Mouse (Mus musculus) liver, adult 2 months (tissue): ENCODE data around the gene Selenoi. TPM values are rescaled to one million over a fixed set of nuclear protein-coding genes. Genes with fewer than 3 reads are reported as not detected.

Source experiments
- DNase-seq: peaks from one replicate; pipeline ENCODE4 v3.0.0-alpha.2; 2011; ENCODE audit warnings: low read depth, low spot score; ENCODE audit errors: extremely low read depth
- H3K27ac ChIP-seq: fragments of 200-500 bp; replicated peaks from 2 replicates; pipeline ENCODE4 v1.5.1; 2012; ENCODE audit warnings: low read depth, mild to moderate bottlenecking, control low read depth, inconsistent platforms, low read length; ENCODE audit not compliant: insufficient read depth
- H3K27me3 ChIP-seq: fragments of 200-500 bp; 2 replicates; pipeline ENCODE4 v1.6.1; 2012; ENCODE audit warnings: mild to moderate bottlenecking, moderate library complexity, low read length, inconsistent platforms; ENCODE audit not compliant: control insufficient read depth, insufficient read depth
- H3K36me3 ChIP-seq: fragments of 200-500 bp; 2 replicates; pipeline ENCODE4 v1.6.1; 2012; ENCODE audit warnings: low read length, inconsistent platforms; ENCODE audit not compliant: control insufficient read depth, insufficient read depth
- H3K4me1 ChIP-seq: fragments of 200-500 bp; 2 replicates; pipeline ENCODE4 v1.6.1; 2011; ENCODE audit warnings: low read length; ENCODE audit not compliant: control insufficient read depth, insufficient read depth
- H3K4me3 ChIP-seq: fragments of 200-500 bp; 2 replicates; pipeline ENCODE4 v1.5.1; 2011; ENCODE audit warnings: low read depth, mild to moderate bottlenecking, control low read depth, low read length, moderate library complexity; ENCODE audit not compliant: insufficient read depth
- H3K79me2 ChIP-seq: fragments of 200-500 bp; 2 replicates; pipeline ENCODE4 v1.6.1; 2012; ENCODE audit warnings: inconsistent platforms, mild to moderate bottlenecking, low read length, moderate library complexity; ENCODE audit not compliant: control insufficient read depth, insufficient read depth
- H3K9ac ChIP-seq: fragments of 200-500 bp; 2 replicates; pipeline ENCODE4 v1.6.1; 2012; ENCODE audit warnings: low read depth, mild to moderate bottlenecking, control low read depth, inconsistent platforms, low read length
- CTCF ChIP-seq: fragments of 200-500 bp; IDR thresholded peaks from 2 replicates; pipeline ENCODE4 v1.5.1; 2011; ENCODE audit warnings: low read depth, low read length, control low read depth
- POLR2A ChIP-seq: fragments of 200-500 bp; IDR thresholded peaks from 2 replicates; pipeline ENCODE4 v1.6.1; 2011; ENCODE audit warnings: low read length, control low read depth; ENCODE audit not compliant: insufficient read depth; ENCODE audit errors: extremely low read depth
- WGBS: fragments of 180-500 bp; shearing (Covaris S2); methylation state at CpG from one replicate; pipeline ENCODE4 v1.1.7; 2018; 5-methylcytosine and 5-hydroxymethylcytosine counted together
- polyA plus RNA-seq: library from polyadenylated mRNA; depleted of rRNA; stranded (reverse); fragments of >200 nt; gene quantifications from 2 replicates; pipeline ENCODE4 v1.2.3, GENCODE M21; 2012
- total RNA-seq: library from RNA; depleted of rRNA; stranded (reverse); fragments of >200 nt; gene quantifications from 2 replicates; pipeline ENCODE4 v1.2.3, GENCODE M21; 2014

Gene Selenoi
- total and polyA plus RNA-seq, 2 experiments: 26.6 to 73.9 TPM

- WGBS: 21% methylated on average over 1 of the region's 1 CpGs
- no peak overlapping the region for H3K27ac ChIP-seq
- H3K9ac ChIP-seq: no peak overlapping the region
- peaks cover 19% of the 10 kb centered on the region for H3K4me1 ChIP-seq
- no peak for DNase-seq
- H3K36me3 ChIP-seq: no peaks in the 10 kb centered on the region
- peaks cover 35% of the 10 kb centered on the region; the same call in 1 of the 2 replicates for H3K79me2 ChIP-seq
- no peak for TF ChIP-seq POLR2A
- no peak for TF ChIP-seq CTCF
- no peak overlapping the region for H3K4me3 ChIP-seq
- no peaks in the 10 kb centered on the region for H3K27me3 ChIP-seq
Measured at GRCm38 (mm10) chr5:30242410-30242809, 10.0 kb downstream of the Selenoi start.

- no peaks in the 10 kb centered on the region; the same call in 1 of the 2 replicates for H3K36me3 ChIP-seq
Measured at GRCm38 (mm10) chr5:30243741-30244140, 11.4 kb downstream of the Selenoi start.

GRCm38 (mm10) chr5:30245861-30246416, 13.6 kb downstream of the Selenoi start:
- H3K9ac ChIP-seq: no peak overlapping the region
- DNase-seq: peak; percentile 59
- H3K36me3 ChIP-seq: peaks cover 4% of the 10 kb centered on the region
- no peaks in the 10 kb centered on the region for H3K27me3 ChIP-seq
- H3K79me2 ChIP-seq: peaks cover 24% of the 10 kb centered on the region; the same call in 1 of the 2 replicates
- H3K4me3 ChIP-seq: no peak overlapping the region
- TF ChIP-seq POLR2A (no peak), CTCF (no peak)
- 36% methylated on average over 9 of the region's 9 CpGs for WGBS
- peaks cover 14% of the 10 kb centered on the region for H3K4me1 ChIP-seq
- no peak overlapping the region for H3K27ac ChIP-seq

More at GRCm38 (mm10) chr5:30243741-30244140, 11.4 kb downstream of the Selenoi start:
- peak; percentile 64 for DNase-seq
- 50% methylated on average over 9 of the region's 9 CpGs for WGBS
- no peak for TF ChIP-seq POLR2A
- TF ChIP-seq CTCF: peak; percentile 49; the same call in 1 of the 2 replicates
- Histone ChIP-seq H3K27ac (no peak overlapping the region), H3K9ac (no peak overlapping the region), H3K79me2 (peaks cover 25% of the 10 kb centered on the region; the same call in 1 of the 2 replicates), H3K4me1 (peaks cover 17% of the 10 kb centered on the region), H3K4me3 (no peak overlapping the region), H3K27me3 (no peaks in the 10 kb centered on the region)

GRCm38 (mm10) chr5:30247666-30248065, 15.3 kb downstream of the Selenoi start:
- no peak overlapping the region for H3K4me3 ChIP-seq
- H3K27me3 ChIP-seq: no peaks in the 10 kb centered on the region
- peaks cover 7% of the 10 kb centered on the region for H3K36me3 ChIP-seq
- H3K27ac ChIP-seq: no peak overlapping the region
- peaks cover 7% of the 10 kb centered on the region for H3K4me1 ChIP-seq
- 91% methylated on average over 1 of the region's 1 CpGs for WGBS
- peak; percentile 94 for DNase-seq
- H3K9ac ChIP-seq: no peak overlapping the region
- TF ChIP-seq CTCF (0 out of 2 replicates have a peak, but pooled peaks have one; percentile 41), POLR2A (no peak)
- H3K79me2 ChIP-seq: peaks cover 17% of the 10 kb centered on the region; the same call in 1 of the 2 replicates

- WGBS: 43% methylated on average over 12 of the region's 12 CpGs
Measured at GRCm38 (mm10) chr5:30255567-30256354, 23.4 kb downstream of the Selenoi start.

GRCm38 (mm10) chr5:30258776-30259175, 26.4 kb downstream of the Selenoi start:
- no peaks in the 10 kb centered on the region for H3K79me2 ChIP-seq
- no peak overlapping the region for H3K27ac ChIP-seq
- no peaks in the 10 kb centered on the region for H3K27me3 ChIP-seq
- H3K36me3 ChIP-seq: peaks cover 35% of the 10 kb centered on the region
- WGBS: 79% methylated on average over 7 of the region's 7 CpGs
- no peak overlapping the region for H3K4me3 ChIP-seq
- no peak overlapping the region for H3K9ac ChIP-seq
- H3K4me1 ChIP-seq: no peaks in the 10 kb centered on the region
- no peak for TF ChIP-seq CTCF
- TF ChIP-seq POLR2A: no peak
- no peak for DNase-seq

More at GRCm38 (mm10) chr5:30255567-30256354, 23.4 kb downstream of the Selenoi start:
- Histone ChIP-seq H3K36me3 (peaks cover 32% of the 10 kb centered on the region), H3K27me3 (no peaks in the 10 kb centered on the region), H3K9ac (no peak overlapping the region), H3K4me3 (no peak overlapping the region), H3K27ac (no peak overlapping the region), H3K4me1 (no peaks in the 10 kb centered on the region), H3K79me2 (no peaks in the 10 kb centered on the region)
- TF ChIP-seq POLR2A: no peak
- peak; percentile 40 for TF ChIP-seq CTCF
- peak; percentile 40 for DNase-seq
